In genomic region chr2:170054943-170055342, GRCm38 (mm10) we compare ENCODE assay signal across 16 mouse cellular contexts.
DNase-seq lines count a peak whose midpoint lies in the region; ATAC-seq and TF ChIP-seq lines count a peak whose summit lies in the region.
"Had no signal": no experiment of that assay in that cellular context is flagged by ENCODE, and none has a peak within 500 bp of the region (broad histone marks: within the 10 kb centered on the region; RNA-seq: fewer than 3 reads in every experiment).

No protein-coding gene starts in this region.

- no peaks in the 10 kb centered on the region for H3K4me1 ChIP-seq in liver, embryonic 11.5 days (replicated peaks; ENCODE audit: control insufficient read depth, insufficient read depth, low read length)
- H3K4me1 ChIP-seq in intestine, embryonic 16.5 days (ENCODE audit: control insufficient read depth, insufficient read depth, low read length), result peaks cover 2% of the 10 kb centered on the region; the same call in 1 of the 2 replicates
- H3K4me1 ChIP-seq in liver, postnatal 0 days (ENCODE audit: insufficient read depth), result no peaks in the 10 kb centered on the region; the same call in 1 of the 2 replicates
- H3K4me1 ChIP-seq: heart, embryonic 10.5 days; heart, embryonic 15.5 days; stomach, embryonic 15.5 days had no signal

- H3K4me3 ChIP-seq in liver, embryonic 11.5 days (ENCODE audit: low read depth, low read length), result no peak overlapping the region
- H3K4me3 ChIP-seq in intestine, embryonic 16.5 days (ENCODE audit: low read length), result no peak overlapping the region
- no peak overlapping the region for H3K4me3 ChIP-seq in liver, postnatal 0 days (ENCODE audit: low read depth, low read length)
- H3K4me3 ChIP-seq: forebrain, embryonic 13.5 days; heart, embryonic 10.5 days; heart, embryonic 15.5 days; layer of hippocampus, adult 2 months; lung, embryonic 15.5 days; neural tube, embryonic 15.5 days; stomach, embryonic 15.5 days had no signal

- TF ChIP-seq EP300 in liver, postnatal 0 days (IDR thresholded peaks at IDR 0.05; ENCODE audit: low read depth), result no peak

- H3K27me3 ChIP-seq in liver, embryonic 11.5 days (replicated peaks; ENCODE audit: control insufficient read depth, insufficient read depth, low read length), result no peaks in the 10 kb centered on the region
- no peaks in the 10 kb centered on the region for H3K27me3 ChIP-seq in intestine, embryonic 16.5 days (replicated peaks; ENCODE audit: control insufficient read depth, insufficient read depth, low read length)
- H3K27me3 ChIP-seq in liver, postnatal 0 days (ENCODE audit: insufficient read depth, low read length), result no peaks in the 10 kb centered on the region
- H3K27me3 ChIP-seq: forebrain, embryonic 13.5 days; heart, embryonic 15.5 days; lung, embryonic 15.5 days; neural tube, embryonic 15.5 days; stomach, embryonic 15.5 days had no signal

- WGBS in liver, embryonic 11.5 days, result 64% methylated on average over 12 of the region's 12 CpGs
- 67% methylated on average over 12 of the region's 12 CpGs for WGBS in intestine, embryonic 16.5 days
- WGBS in liver, postnatal 0 days (ENCODE audit: insufficient replicate concordance), result 44% methylated on average over 12 of the region's 12 CpGs

- H3K36me3 ChIP-seq in liver, embryonic 11.5 days (ENCODE audit: control insufficient read depth, insufficient read depth, low read length), result no peaks in the 10 kb centered on the region
- H3K36me3 ChIP-seq in intestine, embryonic 16.5 days (ENCODE audit: control insufficient read depth, insufficient read depth, low read length), result no peaks in the 10 kb centered on the region
- H3K36me3 ChIP-seq in liver, postnatal 0 days (replicated peaks; ENCODE audit: insufficient read depth, low read length), result no peaks in the 10 kb centered on the region
- H3K36me3 ChIP-seq: heart, embryonic 10.5 days; heart, embryonic 15.5 days; lung, embryonic 15.5 days; neural tube, embryonic 15.5 days; stomach, embryonic 15.5 days had no signal

- H3K4me2 ChIP-seq in liver, embryonic 11.5 days, result no peak overlapping the region
- H3K4me2 ChIP-seq in intestine, embryonic 16.5 days (ENCODE audit: low read depth, low read length), result no peak overlapping the region
- H3K4me2 ChIP-seq in liver, postnatal 0 days (ENCODE audit: low read depth, low read length), result no peak overlapping the region
- H3K4me2 ChIP-seq: forebrain, embryonic 13.5 days; neural tube, embryonic 15.5 days; stomach, embryonic 15.5 days had no signal

- no peak for TF ChIP-seq CTCF in liver, postnatal 0 days (IDR thresholded peaks at IDR 0.05; ENCODE audit: low read depth)

- DNase-seq in liver, embryonic 11.5 days (ENCODE audit: low spot score), result no peak
- no peak for DNase-seq in liver
- DNase-seq in liver, postnatal 0 days, result no peak
- no peak for DNase-seq in right cerebral cortex, postnatal 10 days (ENCODE audit: low spot score in 2 of 2)
- DNase-seq in thymus, postnatal 4 days, result no peak
- DNase-seq in left cerebral cortex, adult 18-20 months (ENCODE audit: low spot score in 2 of 2), result no peak
- DNase-seq: right cerebral cortex, postnatal 25 days had no signal

- no peaks in the 10 kb centered on the region for H3K9me3 ChIP-seq in liver, embryonic 11.5 days (ENCODE audit: control insufficient read depth, low read length)
- H3K9me3 ChIP-seq in intestine, embryonic 16.5 days (ENCODE audit: control insufficient read depth, low read length), result no peaks in the 10 kb centered on the region
- H3K9me3 ChIP-seq in liver, postnatal 0 days (ENCODE audit: low read length), result no peaks in the 10 kb centered on the region
- H3K9me3 ChIP-seq: forebrain, embryonic 13.5 days; heart, embryonic 10.5 days; heart, embryonic 15.5 days; lung, embryonic 15.5 days; neural tube, embryonic 15.5 days; stomach, embryonic 15.5 days had no signal

- no peak overlapping the region for H3K27ac ChIP-seq in liver, embryonic 11.5 days (ENCODE audit: low read depth, low read length)
- no peak overlapping the region for H3K27ac ChIP-seq in intestine, embryonic 16.5 days (ENCODE audit: low read length)
- H3K27ac ChIP-seq in liver, postnatal 0 days (ENCODE audit: low read depth), result no peak overlapping the region
- H3K27ac ChIP-seq: forebrain, embryonic 13.5 days; heart, embryonic 10.5 days; heart, embryonic 15.5 days; layer of hippocampus, adult 2 months; lung, embryonic 15.5 days; neural tube, embryonic 15.5 days; stomach, embryonic 15.5 days had no signal

- ATAC-seq in liver, embryonic 11.5 days (replicated peaks; ENCODE audit: low FRiP score), result peak; percentile 32; the same call in 1 of the 2 replicates
- peak; percentile 25 for ATAC-seq in intestine, embryonic 16.5 days
- ATAC-seq in liver, postnatal 0 days, result peak; percentile 59
- ATAC-seq: forebrain, embryonic 13.5 days; hindbrain, embryonic 16.5 days had no signal

- no peak overlapping the region for H3K9ac ChIP-seq in liver, embryonic 11.5 days (ENCODE audit: low read depth, low read length)
- no peak overlapping the region for H3K9ac ChIP-seq in intestine, embryonic 16.5 days (ENCODE audit: low read depth, low read length)
- no peak overlapping the region for H3K9ac ChIP-seq in liver, postnatal 0 days (replicated peaks)
- H3K9ac ChIP-seq: forebrain, embryonic 13.5 days; heart, embryonic 15.5 days; lung, embryonic 15.5 days; neural tube, embryonic 15.5 days; stomach, embryonic 15.5 days had no signal
